Comparison of ENCODE assay signal across 8 mouse cellular contexts in genomic region chr4:126203336-126203895, GRCm38 (mm10). TPM values are rescaled to one million over a fixed set of nuclear protein-coding genes. Genes with fewer than 3 reads are reported as not detected.
DNase-seq lines count a peak whose midpoint lies in the region; ATAC-seq and TF ChIP-seq lines count a peak whose summit lies in the region.

No protein-coding gene starts in this region.

- TF ChIP-seq RAD21 in CH12.LX (IDR thresholded peaks at IDR 0.05; ENCODE audit: low read depth, low read length) = no peak

- H3K27ac ChIP-seq in CH12.LX (ENCODE audit: insufficient read depth, low read depth) = peak overlapping the region; percentile 69; the same call in 1 of the 2 replicates
- H3K27ac ChIP-seq in forebrain, embryonic 16.5 days (ENCODE audit: low read length) = no peak overlapping the region; the same call in 1 of the 2 replicates
- H3K27ac ChIP-seq in liver, embryonic 16.5 days (ENCODE audit: low read length) = peak overlapping the region; percentile 95

- TF ChIP-seq EP300 in CH12.LX (IDR thresholded peaks at IDR 0.05; ENCODE audit: low read length) = no peak

- peak overlapping the region; percentile 27 to 71 (median 51) for H3K4me3 ChIP-seq in CH12.LX (replicated peaks in 1 of 3; ENCODE audit: low read depth in 2 of 3, low read length in 2 of 3, poor library complexity in 1 of 3)
- peak overlapping the region; percentile 79 for H3K4me3 ChIP-seq in forebrain, embryonic 16.5 days (replicated peaks; ENCODE audit: low read length)
- peak overlapping the region; percentile 87 for H3K4me3 ChIP-seq in liver, embryonic 16.5 days (ENCODE audit: low read depth, low read length)

- peaks cover 34% of the 10 kb centered on the region for H3K79me2 ChIP-seq in CH12.LX (replicated peaks; ENCODE audit: control insufficient read depth, extremely low read depth, insufficient read depth, poor library complexity, severe bottlenecking)

- TF ChIP-seq CTCF in CH12.LX (conservative IDR thresholded peaks at IDR 0.05 in 1 of 2, IDR thresholded peaks at IDR 0.05 in 1 of 2; ENCODE audit: low read depth in 2 of 2, low read length in 2 of 2) = no peak

- H3K9ac ChIP-seq in CH12.LX (ENCODE audit: insufficient read depth, low read depth) = peak overlapping the region; percentile 71
- peak overlapping the region; percentile 61 for H3K9ac ChIP-seq in forebrain, embryonic 16.5 days (replicated peaks; ENCODE audit: low read depth, low read length)
- H3K9ac ChIP-seq in liver, embryonic 16.5 days (ENCODE audit: low read depth, low read length) = peak overlapping the region; percentile 62

- H3K36me3 ChIP-seq in CH12.LX (replicated peaks in 1 of 2; ENCODE audit: control insufficient read depth in 1 of 2, insufficient read depth in 1 of 2, low read length in 1 of 2) = peaks cover 7 to 15% of the 10 kb centered on the region in 2 experiments
- H3K36me3 ChIP-seq in forebrain, embryonic 16.5 days (ENCODE audit: control insufficient read depth, insufficient read depth) = no peaks in the 10 kb centered on the region
- no peaks in the 10 kb centered on the region for H3K36me3 ChIP-seq in liver, embryonic 16.5 days (ENCODE audit: control insufficient read depth, insufficient read depth)

- dilution Hi-C loops in CH12.LX (cut with MboI; ENCODE audit: extremely low pct_ligation_motif_present, extremely low pct_unique_long_range_greater_than_20kb, low sequenced_read_pairs) = no loop called here

- H3K4me2 ChIP-seq in CH12.LX (ENCODE audit: insufficient read depth, low read depth, poor library complexity, severe bottlenecking) = peak overlapping the region; percentile 29
- peak overlapping the region; percentile 59 for H3K4me2 ChIP-seq in forebrain, embryonic 16.5 days (ENCODE audit: low read length)
- H3K4me2 ChIP-seq in liver, embryonic 16.5 days (ENCODE audit: low read depth, low read length) = peak overlapping the region; percentile 68

- 75% methylated on average over 10 of the region's 10 CpGs for WGBS in forebrain, embryonic 16.5 days
- 72% methylated on average over 10 of the region's 10 CpGs for WGBS in liver, embryonic 16.5 days (ENCODE audit: insufficient replicate concordance)

- no peaks in the 10 kb centered on the region for H3K9me3 ChIP-seq in CH12.LX (replicated peaks; ENCODE audit: low read length)
- H3K9me3 ChIP-seq in forebrain, embryonic 16.5 days (ENCODE audit: control insufficient read depth, low read length) = no peaks in the 10 kb centered on the region
- H3K9me3 ChIP-seq in liver, embryonic 16.5 days (replicated peaks; ENCODE audit: control insufficient read depth, low read length) = no peaks in the 10 kb centered on the region

- H3K27me3 ChIP-seq in CH12.LX (replicated peaks) = no peaks in the 10 kb centered on the region
- H3K27me3 ChIP-seq in forebrain, embryonic 16.5 days (replicated peaks; ENCODE audit: control insufficient read depth, insufficient read depth, low read length) = no peaks in the 10 kb centered on the region
- H3K27me3 ChIP-seq in liver, embryonic 16.5 days (ENCODE audit: control insufficient read depth, insufficient read depth, low read depth, low read length) = no peaks in the 10 kb centered on the region

- DNase-seq in heart, adult 11 months = peak; percentile 90
- DNase-seq in heart, adult 8-10 months (ENCODE audit: low spot score) = no peak
- no peak for DNase-seq in CH12.LX (ENCODE audit: extremely low read depth)
- no peak for DNase-seq in gastrocnemius, adult 8-10 months (ENCODE audit: low spot score in 2 of 2)
- no peak for DNase-seq in urinary bladder, adult 2 months (ENCODE audit: low spot score)

- in situ Hi-C loops in CH12.LX (cut with MboI; ENCODE audit: low pct_ligation_motif_present, low pct_unique_long_range_greater_than_20kb, low sequenced_read_pairs) = no loop called here

- H3K4me1 ChIP-seq in CH12.LX (ENCODE audit: control insufficient read depth in 1 of 2, insufficient read depth in 2 of 2) = peaks cover 6 to 32% of the 10 kb centered on the region in 2 experiments
- peaks cover 29% of the 10 kb centered on the region for H3K4me1 ChIP-seq in forebrain, embryonic 16.5 days (replicated peaks; ENCODE audit: control insufficient read depth, insufficient read depth, low read length)
- H3K4me1 ChIP-seq in liver, embryonic 16.5 days (ENCODE audit: control insufficient read depth, low read depth, low read length) = peaks cover 50% of the 10 kb centered on the region

- no peak for TF ChIP-seq POLR2A in CH12.LX (IDR thresholded peaks at IDR 0.05; ENCODE audit: low read depth, low read length)

- no peak for ATAC-seq in forebrain, embryonic 16.5 days
- ATAC-seq in liver, embryonic 16.5 days (ENCODE audit: low read depth) = no peak
- ATAC-seq in erythroid progenitor cell, adult 5-6 weeks (replicated peaks; ENCODE audit: low FRiP score, poor library complexity, severe bottlenecking) = no peak

TF ChIP-seq in CH12.LX, 34 proteins besides CTCF, POLR2A, EP300 and RAD21 (continues in another document):
- peak; percentile 21; the same call in 1 of the 2 replicates for TF ChIP-seq MAX (IDR thresholded peaks at IDR 0.05; ENCODE audit: low read length)
- TF ChIP-seq IRF4 (IDR thresholded peaks at IDR 0.05; ENCODE audit: low read depth, low read length) = peak; percentile 27; the same call in 1 of the 2 replicates
- 0 out of 2 replicates have a peak, but pooled peaks have one; percentile 7 for TF ChIP-seq BHLHE40 (IDR thresholded peaks at IDR 0.05; ENCODE audit: low read depth, low read length)

RNA-seq across cellular contexts. Expression of gene Thrap3, which starts 0.9 kb away (rescaled TPM):
- 100 to 1,000 TPM; 112 to 128 (median 121) TPM for total RNA-seq in heart, adult 8-10 months (2022)
- total RNA-seq in CH12.LX (2012; rRNA removed) = 140 and 168 TPM in 2 replicates
- 183 and 204 TPM in 2 replicates for total RNA-seq in CH12.LX (2014; rRNA removed)
- 327 and 334 TPM in 2 replicates for polyA plus RNA-seq in CH12.LX (2012; ENCODE audit: insufficient read length, low read depth)
- polyA plus RNA-seq in forebrain, embryonic 16.5 days (2015; fragmentation: Nextera tagmentation; extraction: Ambion mirVana) = 172 and 187 TPM in 2 replicates
- 78.1 and 78.4 TPM in 2 replicates for polyA plus RNA-seq in liver, embryonic 16.5 days (2015; fragmentation: Nextera tagmentation; extraction: Ambion mirVana)
- total RNA-seq in gastrocnemius, adult 8-10 months (2022) = 100 to 1,000 TPM in 3 of 4 experiments, 10 to 100 TPM in 1; 95.8 to 107 (median 105) TPM
- 169 and 213 TPM in 2 replicates for total RNA-seq in erythroid progenitor cell, adult 5-6 weeks (2015; ENCODE audit: low replicate concordance)
- total RNA-seq in erythroid progenitor cell, adult 5-6 weeks (2017; ENCODE audit: low replicate concordance) = 298 and 354 TPM in 2 replicates
- 111 and 130 TPM in 2 replicates for polyA plus RNA-seq in urinary bladder, adult 2 months (2012; rRNA removed)

RNA-seq across cellular contexts. Expression of gene Sh3d21, which starts 40.1 kb away (rescaled TPM):
- 1 to 10 TPM; 1.6 to 2.2 (median 2.1) TPM for total RNA-seq in heart, adult 8-10 months (2022)
- 0.21 and 0.25 TPM in 2 replicates for total RNA-seq in CH12.LX (2012; rRNA removed)
- total RNA-seq in CH12.LX (2014; rRNA removed) = 0.35 and 0.36 TPM in 2 replicates
- 0.46 and 0.52 TPM in 2 replicates for polyA plus RNA-seq in CH12.LX (2012; ENCODE audit: insufficient read length, low read depth)
- 0.87 and 1.2 TPM in 2 replicates for polyA plus RNA-seq in forebrain, embryonic 16.5 days (2015; fragmentation: Nextera tagmentation; extraction: Ambion mirVana)
- polyA plus RNA-seq in liver, embryonic 16.5 days (2015; fragmentation: Nextera tagmentation; extraction: Ambion mirVana) = 1.1 and 1.4 TPM in 2 replicates
- total RNA-seq in gastrocnemius, adult 8-10 months (2022) = under 1 TPM; 0.46 to 0.86 (median 0.68) TPM
- total RNA-seq in erythroid progenitor cell, adult 5-6 weeks (2015; ENCODE audit: low replicate concordance) = 1.8 TPM in 1 of 2 replicates, not detected in the other
- 0.90 TPM in 1 of 2 replicates, not detected in the other for total RNA-seq in erythroid progenitor cell, adult 5-6 weeks (2017; ENCODE audit: low replicate concordance)
- polyA plus RNA-seq in urinary bladder, adult 2 months (2012; rRNA removed) = 10.1 and 11.8 TPM in 2 replicates

RNA-seq across cellular contexts. Expression of gene Map7d1, which starts 52.7 kb away (rescaled TPM):
- total RNA-seq in heart, adult 8-10 months (2022) = 100 to 1,000 TPM; 266 to 279 (median 267) TPM
- 17.9 and 20.8 TPM in 2 replicates for total RNA-seq in CH12.LX (2012; rRNA removed)
- 12.5 and 12.8 TPM in 2 replicates for total RNA-seq in CH12.LX (2014; rRNA removed)
- 62.2 and 72.2 TPM in 2 replicates for polyA plus RNA-seq in CH12.LX (2012; ENCODE audit: insufficient read length, low read depth)
- 64.7 and 68.7 TPM in 2 replicates for polyA plus RNA-seq in forebrain, embryonic 16.5 days (2015; fragmentation: Nextera tagmentation; extraction: Ambion mirVana)
- 4.6 and 5.8 TPM in 2 replicates for polyA plus RNA-seq in liver, embryonic 16.5 days (2015; fragmentation: Nextera tagmentation; extraction: Ambion mirVana)
- 100 to 1,000 TPM; 138 to 195 (median 173) TPM for total RNA-seq in gastrocnemius, adult 8-10 months (2022)
- 6.7 and 12.3 TPM in 2 replicates for total RNA-seq in erythroid progenitor cell, adult 5-6 weeks (2015; ENCODE audit: low replicate concordance)
- 6.3 and 8.2 TPM in 2 replicates for total RNA-seq in erythroid progenitor cell, adult 5-6 weeks (2017; ENCODE audit: low replicate concordance)
- polyA plus RNA-seq in urinary bladder, adult 2 months (2012; rRNA removed) = 103 and 127 TPM in 2 replicates

RNA-seq across cellular contexts. Expression of gene Eva1b, which starts 55.9 kb away (rescaled TPM):
- total RNA-seq in heart, adult 8-10 months (2022) = 10 to 100 TPM in 1 of 4 experiments, 1 to 10 TPM in 3; 7.3 to 12.4 (median 9.0) TPM
- 3.5 and 4.3 TPM in 2 replicates for total RNA-seq in CH12.LX (2012; rRNA removed)
- 0.97 and 1.3 TPM in 2 replicates for total RNA-seq in CH12.LX (2014; rRNA removed)
- polyA plus RNA-seq in CH12.LX (2012; ENCODE audit: insufficient read length, low read depth) = 0.93 and 1.3 TPM in 2 replicates
- polyA plus RNA-seq in forebrain, embryonic 16.5 days (2015; fragmentation: Nextera tagmentation; extraction: Ambion mirVana) = 10.1 and 10.2 TPM in 2 replicates
- polyA plus RNA-seq in liver, embryonic 16.5 days (2015; fragmentation: Nextera tagmentation; extraction: Ambion mirVana) = 11.6 and 13.0 TPM in 2 replicates
- 1 to 10 TPM; 2.0 to 4.9 (median 2.6) TPM for total RNA-seq in gastrocnemius, adult 8-10 months (2022)
- not detected in 2 replicates for total RNA-seq in erythroid progenitor cell, adult 5-6 weeks (2015; ENCODE audit: low replicate concordance)
- 0.51 TPM in 1 of 2 replicates, not detected in the other for total RNA-seq in erythroid progenitor cell, adult 5-6 weeks (2017; ENCODE audit: low replicate concordance)
- 64.1 and 68.0 TPM in 2 replicates for polyA plus RNA-seq in urinary bladder, adult 2 months (2012; rRNA removed)

RNA-seq across cellular contexts. Expression of gene Trappc3, which starts 58.7 kb away (rescaled TPM):
- 10 to 100 TPM; 45.4 to 56.5 (median 51.6) TPM for total RNA-seq in heart, adult 8-10 months (2022)
- total RNA-seq in CH12.LX (2012; rRNA removed) = 72.7 and 81.1 TPM in 2 replicates
- 94.8 and 100 TPM in 2 replicates for total RNA-seq in CH12.LX (2014; rRNA removed)
- 73.0 and 74.1 TPM in 2 replicates for polyA plus RNA-seq in CH12.LX (2012; ENCODE audit: insufficient read length, low read depth)
- polyA plus RNA-seq in forebrain, embryonic 16.5 days (2015; fragmentation: Nextera tagmentation; extraction: Ambion mirVana) = 179 and 192 TPM in 2 replicates
- polyA plus RNA-seq in liver, embryonic 16.5 days (2015; fragmentation: Nextera tagmentation; extraction: Ambion mirVana) = 29.3 and 32.4 TPM in 2 replicates
- 10 to 100 TPM; 19.7 to 23.2 (median 22.3) TPM for total RNA-seq in gastrocnemius, adult 8-10 months (2022)
- 10.9 and 22.3 TPM in 2 replicates for total RNA-seq in erythroid progenitor cell, adult 5-6 weeks (2015; ENCODE audit: low replicate concordance)
- total RNA-seq in erythroid progenitor cell, adult 5-6 weeks (2017; ENCODE audit: low replicate concordance) = 9.2 and 10.8 TPM in 2 replicates
- 85.7 and 101 TPM in 2 replicates for polyA plus RNA-seq in urinary bladder, adult 2 months (2012; rRNA removed)

Comparison
In these comparisons a context has a peak if more than half of its experiments do, and no peak if none do; other contexts are left out.
1. RNA of gene Map7d1, which starts 52.7 kb away (total RNA-seq): 266 to 279 TPM in heart, adult 8-10 months and 138 to 195 TPM in gastrocnemius, adult 8-10 months; 12.5 to 20.8 TPM in CH12.LX and 6.3 to 12.3 TPM in erythroid progenitor cell, adult 5-6 weeks; every median in the first group is over 4 times any median in the second.
2. Peak in every context shown above with its lines, with median percentiles within 50 percentile points of each other: H3K4me2 ChIP-seq, H3K4me3 ChIP-seq and H3K9ac ChIP-seq.